In the genomic region with DNA sequence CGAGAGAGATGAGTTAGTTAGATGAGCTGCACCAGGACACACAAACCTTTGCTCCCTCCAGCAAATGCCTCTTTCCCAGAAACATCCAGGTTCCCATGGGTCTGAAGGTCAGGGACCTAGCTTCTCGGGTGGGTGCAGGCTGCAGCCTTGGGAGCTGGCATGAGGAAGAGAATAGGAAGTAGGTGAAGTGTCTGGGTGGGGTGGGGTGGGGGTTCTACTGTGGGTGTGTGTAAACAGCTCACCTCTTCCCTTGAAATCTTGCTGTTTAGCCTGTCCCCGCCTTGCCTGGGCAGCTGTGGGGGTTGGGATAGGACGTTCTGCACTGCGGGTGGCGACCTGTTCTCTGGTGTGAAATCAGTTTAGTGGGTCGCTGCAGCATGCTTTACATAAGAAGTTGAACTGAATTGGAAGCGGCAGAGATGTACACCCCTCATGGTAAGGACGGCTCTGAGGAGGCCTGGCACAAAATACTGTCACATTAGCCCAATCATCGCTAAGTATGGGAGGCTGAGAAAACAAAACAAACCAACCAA, we compare ENCODE assay signal across 20 mouse cellular contexts. TPM values are rescaled to one million over a fixed set of nuclear protein-coding genes. Genes with fewer than 3 reads are reported as not detected.
DNase-seq lines count a peak whose midpoint lies in the region; ATAC-seq and TF ChIP-seq lines count a peak whose summit lies in the region.
"Had no signal": no experiment of that assay in that cellular context is flagged by ENCODE, and none has a peak within 500 bp of the region (broad histone marks: within the 10 kb centered on the region; RNA-seq: fewer than 3 reads in every experiment).

No protein-coding gene starts in this region.

- H3K9me3 ChIP-seq in liver, embryonic 16.5 days (replicated peaks; ENCODE audit: control insufficient read depth, low read length): no peaks in the 10 kb centered on the region
- H3K9me3 ChIP-seq in midbrain, embryonic 15.5 days: no peaks in the 10 kb centered on the region
- no peaks in the 10 kb centered on the region for H3K9me3 ChIP-seq in forebrain, embryonic 11.5 days (ENCODE audit: control insufficient read depth, low read length)
- H3K9me3 ChIP-seq: embryonic facial prominence, embryonic 13.5 days; G1E; heart, embryonic 12.5 days had no signal

- H3K4me3 ChIP-seq in left cerebral cortex, adult 2 months: no peak overlapping the region
- no peak overlapping the region for H3K4me3 ChIP-seq in liver, embryonic 16.5 days (ENCODE audit: low read depth, low read length)
- no peak overlapping the region for H3K4me3 ChIP-seq in midbrain, embryonic 15.5 days
- no peak overlapping the region for H3K4me3 ChIP-seq in forebrain, embryonic 11.5 days (ENCODE audit: low read depth, low read length)
- H3K4me3 ChIP-seq: embryonic facial prominence, embryonic 13.5 days; heart, adult 2 months; heart, embryonic 12.5 days had no signal

- no peak overlapping the region for H3K4me2 ChIP-seq in liver, embryonic 16.5 days (ENCODE audit: low read depth, low read length)
- no peak overlapping the region for H3K4me2 ChIP-seq in midbrain, embryonic 15.5 days
- no peak overlapping the region for H3K4me2 ChIP-seq in forebrain, embryonic 11.5 days (ENCODE audit: low read depth, low read length, severe bottlenecking)
- H3K4me2 ChIP-seq: embryonic facial prominence, embryonic 13.5 days; heart, embryonic 12.5 days had no signal

- no peaks in the 10 kb centered on the region for H3K27me3 ChIP-seq in liver, embryonic 16.5 days (ENCODE audit: control insufficient read depth, insufficient read depth, low read depth, low read length)
- no peaks in the 10 kb centered on the region for H3K27me3 ChIP-seq in midbrain, embryonic 15.5 days (replicated peaks)
- no peaks in the 10 kb centered on the region for H3K27me3 ChIP-seq in forebrain, embryonic 11.5 days (ENCODE audit: control insufficient read depth, insufficient read depth, low read length)
- H3K27me3 ChIP-seq: embryonic facial prominence, embryonic 13.5 days had no signal

- no peak overlapping the region for H3K9ac ChIP-seq in liver, embryonic 16.5 days (ENCODE audit: low read depth, low read length)
- no peak overlapping the region for H3K9ac ChIP-seq in midbrain, embryonic 15.5 days
- H3K9ac ChIP-seq in forebrain, embryonic 11.5 days (ENCODE audit: low read length): no peak overlapping the region
- H3K9ac ChIP-seq: embryonic facial prominence, embryonic 13.5 days; heart, embryonic 12.5 days had no signal

- peak overlapping the region; percentile 63 for H3K27ac ChIP-seq in left cerebral cortex, adult 2 months
- no peak overlapping the region; the same call in 1 of the 2 replicates for H3K27ac ChIP-seq in liver, embryonic 16.5 days (ENCODE audit: low read length)
- H3K27ac ChIP-seq in midbrain, embryonic 15.5 days: no peak overlapping the region
- no peak overlapping the region for H3K27ac ChIP-seq in forebrain, embryonic 11.5 days (ENCODE audit: low read depth, low read length)
- H3K27ac ChIP-seq: embryonic facial prominence, embryonic 13.5 days; heart, adult 2 months had no signal

- WGBS in liver, embryonic 16.5 days (ENCODE audit: insufficient replicate concordance): 43% methylated on average over 10 of the region's 10 CpGs
- WGBS in midbrain, embryonic 15.5 days: 52% methylated on average over 10 of the region's 10 CpGs
- 67% methylated on average over 10 of the region's 10 CpGs for WGBS in forebrain, embryonic 11.5 days

- intact Hi-C loops in left cerebral cortex, adult 2 months (cut with DNase I): no loop called here

- H3K4me1 ChIP-seq in liver, embryonic 16.5 days (ENCODE audit: control insufficient read depth, low read depth, low read length): no peaks in the 10 kb centered on the region; the same call in 1 of the 2 replicates
- H3K4me1 ChIP-seq in midbrain, embryonic 15.5 days: no peaks in the 10 kb centered on the region
- no peaks in the 10 kb centered on the region for H3K4me1 ChIP-seq in forebrain, embryonic 11.5 days (replicated peaks; ENCODE audit: control insufficient read depth, insufficient read depth, low read length)
- H3K4me1 ChIP-seq: embryonic facial prominence, embryonic 13.5 days had no signal

- no peak for TF ChIP-seq CTCF in left cerebral cortex, adult 2 months (IDR thresholded peaks at IDR 0.05)

- DNase-seq in left cerebral cortex, adult 2 months (ENCODE audit: extremely low spot score in 1 of 2, low spot score in 2 of 2): no peak
- no peak for DNase-seq in left cerebral cortex, adult 11 months (ENCODE audit: low spot score)
- DNase-seq in ES-CJ7 (ENCODE audit: low read depth, low spot score): peak; percentile 52
- DNase-seq in brain, adult 2 months (ENCODE audit: low read depth, low spot score): peak; percentile 56
- DNase-seq in thymus, postnatal 36 days: no peak
- no peak for DNase-seq in forebrain, embryonic 11.5 days (ENCODE audit: low spot score)
- DNase-seq: adrenal gland, postnatal 14 days; cerebellum, adult 18-20 months; cerebellum, adult 9-11 months; cerebellum, postnatal 36 days; gastrocnemius, postnatal 10 days; heart, adult 2 months had no signal

- peak; percentile 53; the same call in 1 of the 2 replicates for ATAC-seq in liver, embryonic 16.5 days (ENCODE audit: low read depth)
- ATAC-seq in midbrain, embryonic 15.5 days (replicated peaks): no peak
- ATAC-seq in forebrain, embryonic 11.5 days (replicated peaks; ENCODE audit: low FRiP score): no peak
- ATAC-seq: activated CD4-positive, CD25-positive, alpha-beta regulatory T cell, adult 4 months; forebrain, embryonic 14.5 days; hindbrain, embryonic 16.5 days had no signal

- H3K36me3 ChIP-seq in liver, embryonic 16.5 days (ENCODE audit: control insufficient read depth, insufficient read depth): no peaks in the 10 kb centered on the region
- no peaks in the 10 kb centered on the region for H3K36me3 ChIP-seq in midbrain, embryonic 15.5 days (replicated peaks)
- no peaks in the 10 kb centered on the region for H3K36me3 ChIP-seq in forebrain, embryonic 11.5 days (ENCODE audit: control insufficient read depth, insufficient read depth, low read length)
- H3K36me3 ChIP-seq: embryonic facial prominence, embryonic 13.5 days; G1E; heart, embryonic 12.5 days had no signal

RNA-seq across cellular contexts. Expression of a gene that starts 25.0 kb away (rescaled TPM):
- total RNA-seq in left cerebral cortex, adult 2 months (2021): 100 to 1,000 TPM; 191 to 208 TPM
- 0.20 and 0.45 TPM in 2 replicates for polyA plus RNA-seq in liver, embryonic 16.5 days (2015; fragmentation: Nextera tagmentation; extraction: Ambion mirVana)
- polyA plus RNA-seq in midbrain, embryonic 15.5 days (2015; fragmentation: Nextera tagmentation; extraction: Ambion mirVana): 21.3 and 25.7 TPM in 2 replicates
- 0.09 TPM in 1 of 2 replicates, not detected in the other for polyA plus RNA-seq in forebrain, embryonic 11.5 days (2014; fragmentation: Nextera tagmentation; extraction: Ambion mirVana)
- polyA plus RNA-seq: G1E had no signal

RNA-seq across cellular contexts. Expression of a gene that starts 42.9 kb away (rescaled TPM):
- 1 to 10 TPM; 2.4 to 4.3 TPM for total RNA-seq in left cerebral cortex, adult 2 months (2021)
- polyA plus RNA-seq in liver, embryonic 16.5 days (2015; fragmentation: Nextera tagmentation; extraction: Ambion mirVana): 2.6 and 3.2 TPM in 2 replicates
- polyA plus RNA-seq in midbrain, embryonic 15.5 days (2015; fragmentation: Nextera tagmentation; extraction: Ambion mirVana): 2.5 and 3.5 TPM in 2 replicates
- polyA plus RNA-seq in forebrain, embryonic 11.5 days (2014; fragmentation: Nextera tagmentation; extraction: Ambion mirVana): 3.4 TPM in 2 replicates

Comparison
In these comparisons a context has a peak if more than half of its experiments do, and no peak if none do; other contexts are left out.
1. DNase-seq: peak in ES-CJ7 (single experiment) and brain, adult 2 months (single experiment); none in left cerebral cortex, adult 2 months (0 of 2), left cerebral cortex, adult 11 months (single experiment), thymus, postnatal 36 days (0 of 2) and forebrain, embryonic 11.5 days (single experiment).
2. RNA of a gene that starts 25.0 kb away (polyA plus RNA-seq): 21.3 to 25.7 TPM in midbrain, embryonic 15.5 days; 0.20 to 0.45 TPM in liver, embryonic 16.5 days and 0.09 TPM in forebrain, embryonic 11.5 days; every median in the first group is over 10 times any median in the second.